Mouse (Mus musculus) ovary, postnatal 36 days (tissue): ENCODE data around the gene Stab1.

Experiments used
- DNase-seq: peaks from one replicate; pipeline ENCODE4 v3.0.0; 2022; ENCODE audit warnings: low spot score, mixed read lengths

Gene Stab1

DNA sequence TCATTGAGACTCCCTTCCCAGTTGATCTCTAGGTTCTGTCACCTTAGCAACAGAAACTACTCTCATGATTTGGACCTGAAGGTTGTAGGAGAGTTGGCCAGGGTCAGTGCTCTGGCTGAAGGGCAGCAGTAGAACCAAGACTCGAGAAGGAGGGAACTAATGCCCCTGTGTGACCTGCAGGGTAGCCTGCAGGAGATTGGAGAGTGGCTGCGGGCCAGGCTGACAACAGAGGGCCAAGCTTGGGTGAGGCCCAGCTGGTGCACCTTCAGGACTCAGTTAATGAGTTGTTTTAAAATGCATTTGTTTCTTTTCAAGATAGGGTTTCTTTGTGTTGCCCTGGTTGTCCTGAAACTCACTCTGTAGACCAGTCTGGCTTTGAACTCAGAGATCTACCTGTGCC, 3.4 kb downstream of the Stab1 start:
- DNase-seq: no peak

DNA sequence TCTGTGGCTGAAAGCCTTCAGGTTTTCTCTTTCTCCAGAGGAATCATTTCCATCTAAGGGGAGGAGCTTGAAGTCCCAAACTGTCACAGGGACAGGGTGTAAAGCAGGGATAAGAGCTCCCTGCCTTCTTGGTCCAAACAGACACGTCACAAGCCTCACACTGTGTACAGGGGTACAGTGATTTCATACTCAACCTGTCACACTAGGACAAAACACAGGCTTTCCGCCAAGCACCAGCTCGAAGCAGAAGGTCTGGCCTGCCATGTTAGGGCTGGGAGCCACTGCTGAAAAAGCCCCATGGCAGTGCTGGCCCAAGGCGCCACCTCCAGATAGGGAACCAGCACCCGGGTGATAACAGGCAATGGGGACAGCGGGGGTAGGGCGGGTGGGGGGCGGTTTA, 4.4 kb downstream of the Stab1 start:
- no peak for DNase-seq

DNA sequence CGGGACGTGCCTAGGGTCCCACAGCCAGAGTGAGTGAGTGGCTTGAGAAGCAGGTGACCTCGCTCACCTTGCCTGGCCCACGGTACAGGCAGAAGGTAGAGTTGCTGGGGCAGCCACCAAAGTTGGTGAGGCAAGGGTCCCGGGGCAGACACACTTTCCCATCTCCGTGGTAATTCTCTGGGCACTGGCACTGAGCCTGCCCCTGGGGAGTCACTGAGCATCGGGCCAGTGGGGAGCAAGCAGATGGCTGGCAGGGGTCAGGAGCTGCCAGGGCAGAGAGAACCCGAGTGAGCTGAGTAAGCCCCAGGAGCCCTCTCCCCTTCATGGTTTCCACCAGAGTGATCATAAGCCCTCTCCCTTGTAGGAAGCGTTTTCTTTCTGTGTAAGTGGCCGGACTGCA, 6.8 kb downstream of the Stab1 start:
- no peak for DNase-seq

DNA sequence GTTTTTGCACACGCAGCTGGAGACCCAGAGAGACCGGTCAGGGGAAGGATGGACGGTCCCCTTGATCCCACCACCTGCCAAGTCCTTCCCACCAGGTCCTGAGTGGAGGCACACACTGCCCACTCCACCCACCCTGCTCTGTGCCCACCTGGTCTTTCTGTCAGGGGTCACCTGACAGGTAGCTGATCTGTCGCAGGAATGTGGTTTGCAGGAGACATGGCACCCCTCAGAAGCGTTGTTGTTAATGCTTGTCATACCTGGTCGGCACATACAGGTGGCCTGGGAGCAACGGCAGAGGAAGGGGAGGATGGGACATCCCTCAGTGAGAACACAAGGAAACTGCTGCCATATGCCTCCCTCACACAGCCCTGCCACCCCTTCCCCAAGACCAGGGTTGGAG, 7.2 kb downstream of the Stab1 start:
- DNase-seq: no peak

DNA sequence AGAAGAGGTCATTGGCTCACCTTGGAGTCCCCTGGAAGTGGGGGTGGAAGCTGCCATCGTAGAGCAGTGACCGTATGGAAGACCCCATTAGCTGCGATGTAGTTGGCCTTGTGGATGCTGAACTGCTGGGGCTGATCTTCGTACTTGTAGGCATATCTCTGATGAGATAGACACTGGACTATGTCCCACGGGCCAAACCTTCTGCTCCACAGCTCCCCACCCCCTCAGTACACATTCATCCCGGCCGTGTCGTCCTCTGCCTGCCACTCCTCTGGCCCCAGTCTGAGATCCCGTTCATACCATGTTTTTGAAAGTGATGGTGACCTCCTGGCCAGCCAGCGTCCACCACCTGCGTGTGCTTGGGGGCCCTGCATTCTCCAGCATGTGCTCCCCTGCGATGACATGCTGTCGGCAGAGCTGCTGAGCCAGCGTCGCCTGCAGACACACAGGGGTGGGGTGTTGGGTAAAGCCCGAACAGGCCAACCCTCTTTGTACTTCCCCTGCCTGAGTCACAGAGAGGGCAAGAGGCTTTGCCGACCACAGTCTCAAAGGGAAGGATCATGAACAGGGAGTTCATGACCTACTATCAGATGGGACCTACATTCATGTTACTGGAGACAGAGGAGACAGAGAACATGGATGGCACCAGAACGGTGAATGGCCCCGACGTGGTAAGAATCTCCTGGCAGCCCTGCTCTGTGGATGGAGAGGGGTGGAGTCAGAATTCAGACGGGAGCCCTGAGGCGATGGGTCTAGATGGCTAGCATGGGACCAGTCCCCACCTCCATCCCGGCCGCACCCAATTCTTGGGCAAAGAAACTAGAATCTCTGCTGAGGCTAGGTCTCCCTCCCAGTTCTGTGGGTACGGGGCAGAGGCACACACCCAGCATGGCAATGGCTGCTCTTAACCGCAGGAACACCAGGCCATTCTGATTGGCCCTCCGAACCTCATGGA, 8.0 kb downstream of the Stab1 start:
- no peak for DNase-seq

DNA sequence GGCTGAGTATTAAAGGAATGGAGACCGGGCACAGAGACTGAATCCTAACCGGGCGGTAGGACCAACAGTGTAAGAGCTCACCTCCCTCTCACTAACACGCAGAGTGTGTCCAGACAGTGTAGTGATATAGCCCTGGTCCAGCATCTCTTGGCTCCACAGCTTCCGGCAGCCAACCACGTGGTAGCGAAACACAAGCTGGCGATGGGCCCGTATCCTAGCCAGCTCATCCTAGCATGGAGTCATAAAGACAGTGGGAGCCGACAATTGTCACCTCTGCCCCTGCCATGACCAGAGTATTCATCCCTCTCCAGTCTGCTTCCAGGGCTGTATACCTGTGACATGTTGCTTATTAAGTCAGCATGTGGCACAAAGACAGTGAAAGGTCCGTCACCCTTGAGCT, 22.7 kb downstream of the Stab1 start:
- DNase-seq: no peak

DNA sequence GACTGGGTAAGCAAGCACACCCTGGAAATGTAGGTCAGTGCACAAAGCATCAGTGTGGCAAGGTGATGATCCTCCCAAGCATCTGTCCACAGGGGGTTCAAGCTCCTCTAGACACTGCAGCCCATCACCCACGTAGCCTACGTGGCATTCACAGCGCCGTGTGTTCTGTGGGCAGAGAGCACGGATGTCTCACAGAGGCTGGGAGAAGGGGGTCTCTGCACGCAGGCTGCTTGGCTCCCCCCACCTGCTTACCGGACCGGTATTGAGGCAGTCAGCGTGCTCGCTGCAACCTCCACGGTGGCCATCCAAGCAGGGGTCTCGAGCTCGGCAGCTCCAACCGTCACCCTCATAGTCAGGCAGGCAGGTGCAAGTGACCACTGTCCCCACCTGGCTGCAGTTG, 27.4 kb downstream of the Stab1 start:
- peak; percentile 2 for DNase-seq

DNA sequence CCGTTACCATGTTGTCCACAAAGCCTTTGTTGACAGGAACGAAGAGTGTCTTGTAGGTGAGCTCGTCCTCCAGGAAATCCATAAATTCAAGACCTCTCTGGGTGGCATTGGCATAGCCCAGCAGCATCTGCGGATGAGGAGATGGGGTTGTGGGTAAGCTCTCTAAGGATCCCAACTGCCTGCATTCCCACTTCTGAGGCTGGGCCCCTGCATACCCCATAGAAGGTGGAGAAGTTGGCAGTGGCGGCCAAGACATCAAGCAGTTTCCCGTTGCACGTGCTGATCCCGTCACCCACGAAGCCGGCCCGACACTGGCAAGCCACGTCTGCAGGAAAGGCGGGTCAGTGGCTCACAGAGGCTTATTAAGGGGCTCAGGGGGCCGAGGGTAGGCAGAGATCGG, 28.3 kb downstream of the Stab1 start:
- DNase-seq: peak; percentile 2

DNA sequence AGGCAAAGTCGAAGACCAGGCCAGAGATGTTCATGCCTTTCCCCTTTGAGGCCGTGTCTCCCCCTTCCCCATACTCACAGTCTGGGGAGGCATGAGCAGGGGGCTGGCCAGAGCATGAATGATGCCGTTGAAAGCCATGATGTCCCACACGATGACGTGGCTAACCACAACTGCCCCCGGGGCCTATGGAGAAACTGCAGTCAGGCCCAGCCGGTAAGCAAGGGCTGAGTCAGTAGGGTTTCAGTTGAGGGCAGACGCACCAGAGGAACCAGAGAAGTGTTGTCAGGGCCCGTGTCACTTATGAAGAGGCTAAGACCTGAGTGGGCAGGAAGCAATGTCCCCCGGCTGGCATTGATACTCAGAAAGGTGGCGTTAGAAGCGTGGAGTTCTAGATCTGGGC, 28.8 kb downstream of the Stab1 start:
- peak; percentile 1 for DNase-seq

DNA sequence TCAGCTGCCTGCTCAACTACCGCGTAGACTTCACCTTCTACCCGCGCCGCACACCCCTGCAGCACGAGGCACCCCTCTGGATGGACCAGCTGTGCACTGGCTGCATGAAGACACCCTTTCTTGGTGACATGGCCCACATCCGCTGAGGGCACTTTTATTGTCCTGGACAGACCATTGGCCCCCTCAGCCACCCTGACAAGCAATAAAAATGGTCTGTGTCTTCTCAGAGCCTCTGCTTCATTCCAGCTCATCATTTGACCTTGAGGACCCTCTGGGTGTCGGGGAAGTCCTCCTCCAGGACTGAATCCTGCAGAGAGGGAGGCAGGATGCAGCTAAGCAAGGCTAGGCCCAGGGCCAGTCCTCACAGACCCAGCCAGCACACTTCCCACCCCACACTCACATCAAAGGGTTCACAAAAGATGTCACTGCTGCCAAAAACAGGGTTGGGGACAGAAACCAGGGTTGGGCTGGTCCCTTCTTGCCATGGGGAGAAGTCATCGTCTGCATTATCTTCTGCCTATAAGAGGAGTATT, 29.5 kb downstream of the Stab1 start:
- DNase-seq: peak; percentile 2

DNA sequence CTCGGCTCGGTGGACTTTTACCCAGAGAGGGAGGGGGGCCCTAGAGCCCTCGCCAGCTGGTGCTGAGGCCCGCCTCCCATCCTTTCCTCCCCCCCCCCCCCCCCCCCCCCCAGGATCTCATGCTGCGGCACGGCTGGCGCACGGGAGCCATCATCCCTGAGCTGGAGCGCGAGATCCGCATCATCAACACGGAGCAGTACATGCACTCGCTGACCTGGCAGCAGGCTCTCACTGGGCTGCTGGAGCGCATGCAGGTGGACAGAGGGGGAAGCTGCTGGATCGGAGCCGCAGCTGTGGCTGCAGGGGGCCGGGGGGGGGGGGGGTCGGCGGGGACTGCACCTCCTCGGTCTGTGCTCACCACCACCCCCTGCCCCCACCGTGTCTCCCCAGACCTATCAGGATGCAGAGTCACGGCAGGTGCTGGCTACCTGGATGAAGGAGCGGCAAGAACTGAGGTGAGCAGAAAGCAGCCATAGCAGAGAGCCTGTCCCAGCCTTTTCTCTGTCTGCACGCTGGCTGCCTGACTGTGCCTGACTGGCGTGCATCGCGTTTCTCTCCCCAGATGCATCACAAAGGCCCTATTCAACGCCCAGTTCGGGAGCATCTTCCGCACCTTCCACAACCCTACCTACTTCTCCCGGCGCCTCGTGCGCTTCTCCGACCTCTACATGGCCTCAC, 30.1 kb downstream of the Stab1 start:
- no peak for DNase-seq

DNA sequence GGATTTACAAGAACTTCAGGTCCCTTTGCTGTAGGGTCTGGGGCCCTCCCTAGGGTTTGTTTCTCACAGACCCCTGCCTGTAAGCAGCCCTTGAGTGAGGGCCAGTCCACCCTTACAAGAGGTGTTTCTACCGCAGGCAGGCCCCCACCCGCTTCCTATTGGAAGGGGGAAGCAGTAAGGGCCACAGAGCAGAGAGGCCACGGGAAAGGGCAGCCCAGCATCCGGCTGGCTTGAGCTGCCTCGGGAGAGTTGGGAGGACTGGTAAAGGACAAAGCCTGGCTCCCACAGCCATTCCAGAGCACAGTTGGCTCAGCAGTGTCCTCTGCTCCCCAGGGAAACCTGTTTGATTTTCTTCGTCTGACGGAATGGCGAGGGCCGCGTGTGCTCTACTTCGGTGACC, 30.6 kb downstream of the Stab1 start:
- DNase-seq: peak; percentile 3

DNA sequence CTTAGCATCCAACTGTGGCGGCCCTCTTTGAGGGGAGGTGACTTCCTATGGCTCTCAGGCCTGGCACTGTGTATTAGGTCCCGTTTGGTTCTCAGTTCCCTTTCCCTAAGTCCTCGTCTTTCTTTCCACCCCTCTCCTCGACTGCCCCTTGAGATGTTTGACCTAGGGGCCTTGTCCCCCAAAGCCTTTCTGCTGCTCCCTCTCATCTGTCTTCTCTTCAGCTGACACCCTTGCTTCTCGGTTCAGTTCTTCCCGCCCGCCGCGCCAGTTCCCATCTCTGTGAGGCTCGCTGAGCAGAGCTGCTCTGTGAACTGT, 31.2 kb downstream of the Stab1 start:
- DNase-seq: no peak

DNA sequence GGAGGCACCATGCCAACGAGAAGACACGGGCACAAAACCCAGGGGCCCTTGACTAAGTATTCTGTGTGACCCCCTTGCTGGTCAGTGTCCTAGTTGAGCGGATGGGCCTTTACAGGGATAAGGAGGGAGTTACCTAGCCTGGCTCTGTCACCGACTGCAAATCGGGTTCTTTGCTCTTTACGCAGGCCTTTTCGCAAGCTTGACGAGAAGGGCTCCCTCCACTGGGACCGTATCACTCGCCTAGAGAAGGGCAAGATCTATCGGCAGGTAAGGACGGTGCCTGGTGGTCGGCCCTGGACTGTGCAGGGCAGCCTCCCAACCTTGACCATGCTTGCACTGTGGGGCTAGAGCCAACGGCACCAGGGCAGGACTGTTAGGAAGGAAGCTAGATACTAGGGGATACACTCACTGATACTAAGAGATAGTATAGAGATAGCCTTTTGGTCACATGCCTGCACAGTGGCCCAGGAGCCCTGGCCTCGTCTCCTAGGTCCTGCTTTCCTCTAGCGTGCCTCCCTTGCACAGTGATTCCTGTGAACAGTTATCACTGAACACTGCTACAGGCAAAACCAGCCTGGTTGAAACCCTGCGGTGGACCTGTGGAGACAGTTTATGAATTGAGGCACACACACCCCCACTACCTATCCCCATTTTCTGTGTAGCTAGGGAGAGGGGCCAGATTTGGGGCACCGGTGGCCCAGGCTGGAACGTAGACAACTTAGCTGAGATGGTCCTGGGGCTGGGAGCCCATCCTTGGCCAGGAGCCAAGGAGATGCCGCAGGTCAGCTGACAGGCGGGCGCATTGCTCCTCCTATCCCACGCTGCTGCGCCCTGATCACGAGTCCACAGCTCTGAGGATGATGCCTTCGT, 31.8 kb downstream of the Stab1 start:
- peak; percentile 3 for DNase-seq

DNA sequence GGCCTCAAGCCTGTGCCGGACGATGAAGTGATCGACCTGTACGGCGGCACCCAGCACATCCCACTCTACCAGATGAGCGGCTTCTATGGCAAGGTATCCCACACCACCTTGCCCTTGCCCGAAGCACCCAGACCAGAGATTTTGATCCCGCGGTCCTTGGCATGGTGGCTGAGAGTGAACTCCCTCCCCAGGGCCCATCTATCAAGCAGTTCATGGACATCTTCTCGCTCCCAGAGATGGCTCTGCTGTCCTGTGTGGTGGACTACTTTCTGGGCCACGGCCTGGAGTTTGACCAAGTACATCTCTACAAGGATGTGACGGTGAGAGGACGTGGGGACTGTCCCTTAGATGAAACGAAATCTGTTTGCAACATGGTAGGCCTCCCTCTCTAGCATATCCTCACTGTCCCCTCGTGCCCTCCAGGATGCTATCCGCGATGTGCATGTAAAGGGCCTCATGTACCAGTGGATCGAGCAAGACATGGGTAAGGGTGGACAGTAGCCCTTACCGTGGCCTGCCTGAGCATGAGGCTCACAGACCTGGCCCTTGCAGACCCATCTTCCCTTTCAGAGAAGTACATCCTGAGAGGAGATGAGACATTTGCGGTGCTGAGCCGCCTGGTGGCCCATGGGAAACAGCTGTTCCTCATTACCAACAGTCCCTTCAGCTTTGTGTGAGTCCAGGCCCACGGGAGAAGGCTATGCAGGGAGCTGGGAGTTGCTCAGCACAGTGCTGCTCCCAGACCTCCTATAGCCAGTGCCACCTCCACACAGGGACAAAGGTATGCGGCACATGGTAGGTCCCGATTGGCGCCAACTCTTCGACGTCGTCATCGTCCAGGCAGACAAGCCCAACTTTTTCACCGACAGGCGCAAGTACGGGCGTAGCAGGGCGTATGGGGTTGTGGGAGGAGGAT, 32.7 kb downstream of the Stab1 start:
- DNase-seq: peak; percentile 3

DNA sequence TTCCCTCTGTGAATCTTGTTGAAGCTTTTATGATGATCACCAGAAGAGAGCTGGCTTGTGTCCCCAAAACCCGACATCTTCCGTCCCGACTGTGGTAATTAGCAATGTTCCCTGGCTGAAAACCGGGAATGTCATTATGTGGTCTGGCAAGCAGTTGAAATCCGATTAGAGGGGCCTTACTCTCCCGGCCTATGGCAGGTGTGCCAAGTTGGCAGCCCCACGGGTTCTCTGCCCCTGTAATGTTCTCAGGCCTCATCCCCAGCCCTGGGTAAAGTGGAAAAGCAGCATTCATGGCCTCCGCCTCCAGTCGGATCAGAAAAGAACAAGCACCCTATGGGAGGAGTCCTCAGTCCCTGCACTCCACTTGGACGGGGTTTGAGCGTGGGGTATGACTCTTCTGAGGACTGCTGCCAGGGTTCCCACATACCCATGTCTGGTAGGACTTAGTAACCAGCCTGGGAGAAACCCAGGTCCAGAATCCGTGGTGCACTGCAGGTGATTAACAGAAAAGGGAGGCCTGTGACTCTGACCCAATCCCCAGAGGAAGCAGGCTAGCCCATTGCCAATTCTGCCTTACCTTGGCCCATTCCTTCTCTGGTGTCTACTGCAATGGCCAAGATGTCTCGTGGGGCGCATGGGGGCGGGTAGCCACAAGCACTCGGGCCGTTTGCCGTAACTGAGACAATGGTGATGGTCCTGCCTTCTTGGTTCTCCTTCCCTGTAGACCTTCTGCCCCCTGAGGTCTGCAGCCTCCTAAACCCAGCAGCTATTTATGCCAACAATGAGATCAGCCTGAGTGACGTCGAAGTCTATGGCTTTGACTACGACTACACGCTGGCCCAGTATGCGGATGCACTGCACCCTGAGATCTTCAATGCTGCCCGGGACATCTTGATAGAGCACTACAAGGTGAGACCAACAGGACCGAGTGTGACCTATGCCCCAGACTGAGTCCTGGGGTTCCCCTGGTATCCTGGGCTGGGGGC, 34.1 kb downstream of the Stab1 start:
- peak; percentile 4 for DNase-seq

DNA sequence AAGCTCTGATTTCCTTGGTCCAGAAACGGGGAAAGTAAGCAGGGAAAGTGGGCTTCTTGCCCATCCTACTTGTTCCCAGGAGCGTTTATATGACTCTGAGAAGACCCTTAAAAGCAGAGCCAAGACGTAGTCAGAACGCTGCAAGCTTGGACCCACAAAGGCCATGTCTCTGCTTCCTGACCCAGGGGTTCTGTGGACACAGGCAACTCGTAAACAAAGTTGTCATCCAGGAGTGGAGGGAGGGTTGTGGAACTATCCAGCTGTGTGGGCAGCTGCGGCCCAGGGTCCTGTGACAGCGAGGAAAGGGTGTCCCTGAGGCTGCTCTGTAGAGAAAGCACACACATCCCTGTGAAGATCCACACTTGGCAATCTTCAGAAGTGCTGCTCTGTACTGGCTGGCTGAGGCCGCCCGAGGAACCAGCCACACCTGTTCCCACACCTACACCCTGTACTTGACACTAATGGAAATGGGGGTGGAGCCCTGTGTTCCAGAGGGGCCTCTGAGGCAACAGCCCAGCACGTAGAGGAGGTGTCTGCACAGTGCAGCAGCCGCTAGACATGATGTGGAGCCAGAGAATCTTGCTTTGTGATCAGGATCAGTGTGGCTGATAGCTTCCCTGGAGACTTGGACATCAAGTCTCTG, 35.3 kb downstream of the Stab1 start:
- peak; percentile 2 for DNase-seq

DNA sequence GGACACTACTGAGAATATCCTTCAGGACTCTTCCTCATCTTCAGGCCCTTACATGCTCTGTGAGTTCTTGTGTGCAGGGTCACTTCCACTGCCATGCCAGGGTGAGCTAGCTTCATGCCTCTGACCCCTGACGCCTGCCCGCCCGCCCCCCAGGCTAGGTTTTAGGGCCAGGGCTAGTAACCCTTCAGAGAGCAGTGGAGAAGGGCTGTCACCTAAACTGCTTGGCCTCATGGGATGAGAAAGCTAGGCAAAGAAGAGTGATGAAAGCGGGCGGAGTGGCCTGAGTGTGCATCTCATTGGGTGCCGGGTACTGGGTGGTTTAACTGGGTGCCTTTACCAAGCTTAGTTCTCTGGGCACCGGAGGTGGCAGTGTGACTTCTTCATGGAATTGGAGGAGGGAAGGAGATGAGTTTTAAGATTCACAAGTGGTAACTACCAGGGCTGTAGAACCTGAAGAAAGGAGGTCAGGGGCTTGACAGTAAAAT, 35.9 kb downstream of the Stab1 start:
- DNase-seq: no peak

DNA sequence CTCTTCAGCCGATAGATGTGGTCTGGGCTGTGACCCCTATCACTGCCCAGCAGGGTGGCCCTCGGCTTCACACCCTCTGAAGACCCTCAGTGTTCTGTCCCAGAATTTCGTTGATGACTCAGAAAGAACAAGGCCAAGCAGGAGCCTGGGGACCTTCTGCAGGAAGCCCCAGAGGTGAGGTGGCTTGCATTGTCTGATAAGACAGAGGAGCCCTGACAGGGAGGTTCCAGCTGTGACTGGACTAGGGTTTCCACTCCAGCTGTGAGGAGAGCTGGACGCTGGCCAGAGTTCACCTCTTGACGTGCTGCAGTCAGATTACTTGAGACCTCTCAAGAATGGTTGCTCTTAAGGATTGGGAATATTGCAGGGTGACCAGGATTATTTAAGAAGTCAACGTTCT, 36.4 kb downstream of the Stab1 start:
- no peak for DNase-seq
